Mouse (Mus musculus) right cerebral cortex, adult 18-20 months (tissue): Measurements from ENCODE around the gene Padi2.

ENCODE experiments used
- DNase-seq: peaks from one replicate; pipeline ENCODE4 v3.0.0; 2022; ENCODE audit warnings: mixed read lengths

Gene Padi2

DNA sequence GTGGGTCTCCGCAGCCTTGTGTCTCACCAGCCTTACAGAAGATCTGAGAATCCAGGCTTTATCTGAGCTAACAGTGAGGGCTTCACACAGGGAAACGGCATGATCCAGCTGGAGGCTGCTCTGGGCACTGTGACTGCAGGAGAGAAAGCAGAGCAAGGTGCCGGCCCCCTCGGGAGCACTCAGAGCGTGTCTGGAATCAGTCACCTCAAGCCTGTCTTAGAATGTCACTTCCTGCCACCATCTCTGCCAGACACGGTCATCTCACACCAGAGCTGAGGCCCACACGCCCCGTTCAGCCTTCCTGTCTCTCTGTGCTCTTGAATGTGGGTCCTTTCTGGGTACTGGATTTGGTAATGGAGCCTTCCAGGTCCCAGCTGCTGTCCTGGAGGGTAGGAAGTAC, 19.5 kb downstream of the Padi2 start:
- no peak for DNase-seq

DNA sequence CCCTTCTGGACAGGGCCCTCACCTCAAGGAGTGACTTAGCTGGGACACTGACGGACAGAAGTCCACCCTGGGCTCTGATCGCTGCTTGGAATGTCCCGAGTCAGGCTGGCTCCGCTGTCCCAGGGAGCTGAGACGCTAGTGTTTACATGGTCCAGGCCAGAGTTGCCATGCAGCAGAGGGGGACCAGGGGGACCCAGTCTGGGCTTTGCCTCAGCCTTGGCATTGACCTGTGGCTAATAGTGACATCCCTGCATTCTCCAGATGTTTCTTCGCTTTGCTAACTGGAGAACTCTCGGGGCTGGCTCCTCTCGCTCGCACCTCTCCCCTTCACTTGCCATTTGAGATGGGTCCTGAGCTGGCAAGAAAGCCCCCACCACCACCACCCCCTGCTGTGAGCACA, 22.2 kb downstream of the Padi2 start:
- no peak for DNase-seq

DNA sequence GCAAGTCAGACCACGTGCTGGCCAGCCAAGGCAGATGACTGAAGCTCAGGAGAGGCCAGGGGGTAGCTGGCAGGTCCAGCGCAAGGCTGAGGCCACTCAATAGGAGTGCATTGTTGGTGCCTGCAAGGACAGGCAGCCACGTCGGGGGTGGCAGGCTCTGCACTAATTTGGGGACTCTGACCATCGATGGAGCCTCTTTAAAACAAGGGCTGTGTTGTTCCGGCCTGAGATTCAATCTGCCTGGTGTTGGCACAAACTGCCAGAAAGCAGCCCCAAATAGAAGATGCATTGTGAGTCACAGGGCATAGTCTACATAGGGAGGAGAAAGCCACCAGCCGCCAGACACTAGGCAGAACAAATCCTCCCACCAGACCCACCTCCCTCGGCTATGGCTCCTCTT, 23.6 kb downstream of the Padi2 start:
- peak; percentile 76 for DNase-seq

DNA sequence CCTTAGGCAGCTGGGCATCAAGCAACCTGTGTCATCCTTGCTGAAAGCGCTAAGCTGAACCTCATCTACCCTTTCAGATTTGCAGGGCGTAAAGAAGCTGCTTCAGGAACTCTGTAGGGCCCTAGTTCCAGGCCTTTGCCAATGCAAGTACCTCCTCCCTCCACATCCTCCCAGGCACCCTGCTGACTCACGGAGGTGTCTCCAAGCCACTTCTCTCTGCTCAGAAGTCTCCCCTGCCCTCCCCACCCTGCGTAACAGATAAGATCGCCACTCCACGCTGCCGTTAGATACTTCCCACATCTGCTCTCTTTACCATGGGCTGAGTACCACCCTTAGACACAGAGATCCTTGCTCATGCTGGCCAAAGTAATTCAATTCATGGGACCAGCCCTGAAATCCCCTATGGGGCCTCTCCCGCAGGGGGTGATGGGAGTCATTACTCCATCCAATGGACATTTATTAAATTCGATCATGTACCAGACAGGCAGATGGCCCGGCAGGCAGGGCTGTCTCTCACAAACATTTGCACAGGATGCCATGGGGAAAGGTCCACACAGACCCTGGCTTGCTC, 24.8 kb downstream of the Padi2 start:
- no peak for DNase-seq

DNA sequence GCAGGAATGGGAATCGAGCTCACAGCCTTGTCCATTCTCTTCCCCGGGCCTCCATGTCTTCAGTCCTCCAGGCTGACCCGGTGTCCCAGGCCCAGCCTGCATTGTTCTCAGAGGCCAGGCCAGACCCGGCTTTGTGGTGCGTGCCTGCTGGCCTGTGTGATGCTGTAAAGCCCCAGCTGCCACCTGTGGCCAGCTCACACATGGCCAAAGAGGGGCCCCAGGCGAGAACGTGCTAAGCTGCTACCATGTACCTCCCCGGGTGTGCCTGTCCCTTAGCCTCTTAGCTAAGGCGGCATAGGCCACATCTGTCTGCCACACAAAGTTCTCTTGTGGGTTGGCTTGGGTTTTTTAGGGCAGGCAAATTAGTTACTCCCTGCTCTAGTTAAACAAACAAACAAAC, 29.5 kb downstream of the Padi2 start:
- DNase-seq = no peak

DNA sequence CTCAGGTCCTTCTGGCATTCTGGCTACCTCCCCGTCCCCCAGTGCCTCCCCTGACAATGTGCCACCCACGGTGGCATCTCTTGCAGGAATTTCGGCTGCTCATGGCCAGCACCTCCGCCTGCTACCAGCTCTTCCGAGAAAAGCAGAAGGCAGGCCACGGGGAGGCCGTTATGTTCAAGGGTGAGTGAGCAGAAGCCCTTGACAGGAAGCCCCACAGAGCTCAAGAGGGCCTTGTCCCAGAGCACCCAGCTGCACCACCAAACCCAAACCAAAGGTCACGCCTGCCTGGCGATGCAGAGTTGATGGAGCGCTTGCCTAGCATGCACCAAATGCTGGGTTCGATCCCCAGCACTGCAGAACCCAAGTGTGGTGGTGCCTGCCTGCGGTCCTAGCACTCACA, 38.2 kb downstream of the Padi2 start:
- DNase-seq = no peak

DNA sequence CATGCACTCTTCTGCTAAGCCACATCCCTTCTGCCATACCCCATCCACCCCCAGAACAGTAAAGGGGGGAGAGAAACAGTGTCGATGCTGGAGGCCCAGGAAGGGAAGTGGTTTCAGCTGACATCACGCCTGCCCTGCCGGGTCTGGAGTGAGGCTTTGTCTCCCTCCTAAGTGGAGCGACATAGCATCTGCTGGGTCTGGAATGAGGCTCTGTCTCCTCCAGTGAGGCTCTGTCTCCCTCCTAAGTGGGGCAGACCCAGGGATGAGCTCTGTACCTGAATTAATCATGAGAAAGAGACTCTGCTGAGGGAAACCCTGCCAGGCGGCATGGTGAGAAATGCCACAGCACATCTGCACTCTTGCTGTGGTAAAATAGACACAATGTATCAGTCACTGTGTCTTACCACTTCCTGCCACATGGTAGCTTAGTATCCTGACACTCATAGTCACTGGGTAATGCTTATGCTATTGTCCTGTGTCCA, 38.9 kb downstream of the Padi2 start:
- DNase-seq = no peak

DNA sequence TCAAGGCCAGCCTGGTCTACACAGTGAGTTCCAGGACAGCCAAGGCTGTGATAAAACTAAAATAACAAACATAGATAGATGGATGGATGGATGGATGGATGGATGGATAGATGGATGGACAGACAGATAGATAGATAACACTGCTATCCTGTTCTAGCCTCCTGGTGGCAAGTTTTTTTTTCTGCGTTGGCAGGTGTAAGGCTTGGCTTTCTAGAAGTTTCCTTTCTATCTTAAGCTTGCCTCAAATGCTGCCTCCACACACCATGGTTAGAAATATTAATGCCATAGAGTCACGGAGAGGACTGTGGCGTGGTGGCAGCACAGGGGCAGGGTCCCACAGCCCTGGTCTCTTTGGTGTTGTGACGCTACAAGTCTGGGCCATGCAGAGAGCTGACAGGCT, 39.4 kb downstream of the Padi2 start:
- no peak for DNase-seq

DNA sequence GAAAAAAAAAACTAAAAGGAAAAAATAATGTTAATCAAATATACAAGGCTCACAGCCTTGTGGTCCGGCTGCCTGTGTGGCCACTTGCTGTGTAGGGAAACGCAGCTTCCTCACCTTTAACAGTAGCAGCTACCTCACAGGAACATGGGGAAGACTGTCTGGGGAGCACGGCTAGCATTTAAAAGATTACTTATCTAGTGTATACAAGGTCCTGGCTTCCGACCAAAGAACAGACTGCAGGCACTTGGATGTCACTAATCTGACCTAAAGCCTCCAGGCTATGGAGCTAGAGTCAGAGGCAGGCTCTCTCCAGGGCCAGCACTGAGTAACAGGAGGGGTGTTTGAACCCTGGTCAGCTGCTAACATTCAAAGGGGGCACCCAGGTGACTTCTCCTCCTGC, 39.9 kb downstream of the Padi2 start:
- no peak for DNase-seq

DNA sequence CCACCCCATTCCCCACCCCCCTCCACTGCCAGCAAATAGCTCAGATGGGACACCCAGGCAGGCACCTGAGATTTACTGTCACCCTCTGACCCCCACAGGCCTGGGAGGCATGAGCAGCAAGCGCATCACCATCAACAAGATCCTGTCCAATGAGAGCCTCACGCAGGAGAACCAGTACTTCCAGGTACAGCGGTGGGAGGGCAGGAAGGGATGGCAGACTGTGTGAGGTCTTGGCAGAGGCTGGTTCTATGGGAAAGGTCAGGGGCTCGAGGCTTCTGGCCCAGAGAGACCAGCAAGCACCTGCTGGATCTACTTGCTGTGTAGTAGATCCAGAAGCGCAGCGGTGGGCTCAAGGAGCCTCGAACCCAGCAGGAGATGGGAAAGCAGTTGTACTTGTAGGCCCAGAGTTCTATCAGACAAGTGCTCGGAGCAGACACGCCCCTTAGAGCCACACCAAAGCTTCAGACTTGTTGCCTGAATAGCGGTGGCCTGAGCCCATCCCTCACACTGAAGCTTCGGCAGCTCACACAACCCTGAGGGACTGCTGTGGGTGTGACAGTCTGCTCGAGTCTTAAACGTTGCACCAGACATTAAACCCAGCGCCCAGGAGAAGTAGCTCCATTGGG, 40.5 kb downstream of the Padi2 start:
- no peak for DNase-seq

DNA sequence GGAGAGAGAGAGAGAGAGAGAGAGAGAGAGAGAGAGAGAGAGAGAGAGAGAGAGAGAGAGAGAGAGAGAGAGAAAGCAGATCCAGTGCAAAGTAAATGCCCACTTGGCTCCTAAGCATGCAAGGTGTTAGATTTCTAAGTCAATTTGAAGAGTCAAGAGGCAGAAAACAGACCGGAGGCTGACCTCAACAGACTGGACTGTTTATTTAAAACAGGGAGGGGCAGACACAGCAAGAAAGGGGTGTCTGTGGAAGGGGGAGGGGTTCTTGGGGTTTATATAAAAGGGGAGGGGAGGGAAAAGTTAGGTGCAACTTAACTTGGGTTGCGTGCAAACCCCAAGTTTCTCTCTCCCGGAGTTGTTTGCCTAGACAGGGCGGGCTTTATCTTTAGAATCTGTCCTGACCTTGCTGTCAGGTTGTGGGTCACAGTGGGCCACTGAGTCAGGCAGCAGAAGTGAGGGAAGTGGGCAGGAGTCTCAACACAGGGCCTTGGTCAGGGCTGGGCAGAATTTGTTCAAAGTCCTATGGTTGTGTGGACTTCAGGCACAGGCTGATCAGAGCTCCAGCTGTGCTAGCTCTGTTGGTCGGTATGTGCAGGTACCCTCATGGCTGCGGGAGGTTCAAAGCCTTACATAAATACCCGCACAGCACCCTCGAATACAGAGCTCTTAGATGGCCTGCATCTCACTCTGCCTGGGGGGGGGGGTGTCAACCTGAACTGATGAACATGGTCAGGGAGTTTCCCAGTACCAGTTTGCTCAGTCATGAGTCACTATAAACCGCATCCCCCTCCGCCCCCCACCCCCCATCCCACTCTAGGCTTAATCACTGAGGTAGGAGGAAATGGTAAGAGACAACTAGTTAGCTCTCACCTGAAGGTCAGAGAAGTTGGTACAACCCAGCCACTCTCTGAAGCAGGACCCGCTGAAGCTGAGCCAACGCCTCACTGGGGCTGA, 41.6 kb downstream of the Padi2 start:
- DNase-seq = no peak

DNA sequence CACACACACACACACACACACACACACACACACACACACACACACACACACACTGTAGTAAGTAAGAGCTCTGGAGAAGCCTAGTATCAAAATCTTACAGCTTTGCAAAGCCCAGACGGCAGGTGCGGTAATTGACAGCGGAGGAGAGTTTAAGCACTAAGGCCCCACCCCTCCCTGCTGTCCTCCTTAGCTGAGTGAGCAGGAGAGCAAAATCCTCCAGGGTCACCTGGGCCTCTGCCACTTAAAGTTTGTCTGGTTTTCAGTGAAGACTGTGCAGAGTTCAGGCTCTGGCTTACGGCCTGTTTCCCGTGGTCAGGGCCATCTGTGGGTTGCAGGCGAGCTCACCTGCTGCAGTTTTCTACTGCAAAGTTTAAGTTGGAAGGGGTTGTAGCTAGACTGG, 42.3 kb downstream of the Padi2 start:
- no peak for DNase-seq

DNA sequence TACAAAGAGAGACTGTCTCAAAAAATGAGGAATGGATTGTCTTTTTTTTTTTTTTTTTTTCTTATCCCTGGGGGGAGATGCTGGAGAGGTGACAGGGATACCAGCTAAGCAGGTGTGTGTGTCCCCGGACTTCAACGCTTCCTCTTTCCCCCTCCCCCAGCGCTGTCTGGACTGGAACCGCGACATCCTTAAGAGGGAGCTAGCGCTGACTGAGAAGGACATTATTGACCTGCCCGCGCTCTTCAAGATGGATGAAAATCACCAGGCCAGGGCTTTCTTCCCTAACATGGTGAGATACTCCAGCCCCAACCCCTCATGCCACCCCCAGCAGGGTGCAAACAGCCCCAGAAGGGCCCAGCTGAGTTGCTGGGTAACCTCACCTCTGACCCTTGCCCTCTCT, 42.9 kb downstream of the Padi2 start:
- no peak for DNase-seq

DNA sequence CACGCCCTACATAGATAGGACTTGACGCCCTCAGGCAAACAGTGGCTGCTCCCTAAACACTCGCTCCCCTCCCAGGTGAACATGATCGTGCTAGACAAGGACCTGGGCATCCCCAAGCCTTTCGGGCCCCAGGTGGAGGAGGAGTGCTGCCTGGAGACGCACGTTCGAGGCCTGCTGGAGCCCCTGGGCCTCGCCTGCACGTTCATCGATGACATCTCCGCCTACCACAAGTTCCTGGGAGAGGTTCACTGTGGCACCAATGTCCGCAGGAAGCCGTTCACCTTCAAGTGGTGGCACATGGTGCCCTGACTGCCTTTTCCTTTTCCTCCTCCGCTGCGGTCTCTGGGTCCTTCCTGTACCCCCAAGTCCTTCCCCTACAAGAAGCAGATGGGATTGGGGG, 43.5 kb downstream of the Padi2 start:
- no peak for DNase-seq

DNA sequence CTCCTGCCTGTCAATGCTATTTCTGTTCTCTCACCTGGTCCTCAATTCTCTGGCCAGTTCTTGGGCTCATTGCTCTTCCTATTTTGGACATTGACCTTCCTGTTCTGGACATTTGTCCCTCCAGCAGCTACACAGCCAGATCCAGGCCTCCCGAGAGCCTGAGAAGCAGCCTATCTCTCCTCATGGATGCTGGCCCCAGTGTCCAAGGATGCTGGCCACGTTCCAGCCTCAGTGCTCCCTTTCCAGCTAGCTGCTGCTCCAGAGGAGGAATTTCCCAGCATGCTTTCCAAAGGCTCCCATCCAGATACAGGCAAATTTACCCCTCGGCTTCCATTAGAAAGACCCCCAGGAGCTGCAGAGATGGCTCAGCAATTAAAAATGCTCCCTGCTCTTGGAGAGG, 44.4 kb downstream of the Padi2 start:
- no peak for DNase-seq

DNA sequence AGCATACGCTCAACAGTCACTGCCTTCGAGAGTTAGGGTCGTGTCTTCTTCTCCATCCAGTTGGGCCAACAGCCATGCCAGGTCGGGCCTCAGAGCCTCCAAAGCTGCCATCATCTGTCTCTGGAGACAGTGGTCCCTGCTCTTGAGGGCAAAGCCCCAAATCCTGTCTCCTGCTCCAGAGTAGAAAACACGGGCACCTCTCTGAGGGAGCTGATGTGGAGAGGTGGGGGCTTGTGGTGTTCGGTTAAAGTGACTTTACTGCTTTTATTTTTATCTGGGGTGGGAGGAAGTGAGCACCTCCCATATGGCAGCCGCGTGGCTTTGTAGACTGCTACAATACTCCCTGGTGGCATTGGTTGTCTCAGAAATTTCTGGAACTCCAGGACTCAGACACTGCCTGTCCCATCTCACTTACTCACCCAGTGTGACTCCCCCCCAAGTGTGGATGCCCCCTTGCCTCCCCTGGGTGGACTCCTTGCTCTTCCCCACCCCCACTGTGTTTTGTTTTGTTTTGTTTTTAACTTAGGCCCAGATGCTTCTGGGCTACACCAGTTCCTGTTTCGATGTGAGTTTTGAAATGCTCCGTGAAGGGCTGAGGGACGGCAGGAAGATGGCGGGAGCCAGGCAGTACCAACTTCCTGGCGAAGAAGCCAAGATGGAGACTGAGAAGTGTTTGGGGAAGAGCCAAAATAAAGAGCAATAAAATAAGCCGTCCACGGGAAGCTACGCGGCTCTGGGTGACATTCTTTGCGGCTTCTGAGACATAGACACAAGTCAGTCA, 45.9 kb downstream of the Padi2 start:
- no peak for DNase-seq

DNA sequence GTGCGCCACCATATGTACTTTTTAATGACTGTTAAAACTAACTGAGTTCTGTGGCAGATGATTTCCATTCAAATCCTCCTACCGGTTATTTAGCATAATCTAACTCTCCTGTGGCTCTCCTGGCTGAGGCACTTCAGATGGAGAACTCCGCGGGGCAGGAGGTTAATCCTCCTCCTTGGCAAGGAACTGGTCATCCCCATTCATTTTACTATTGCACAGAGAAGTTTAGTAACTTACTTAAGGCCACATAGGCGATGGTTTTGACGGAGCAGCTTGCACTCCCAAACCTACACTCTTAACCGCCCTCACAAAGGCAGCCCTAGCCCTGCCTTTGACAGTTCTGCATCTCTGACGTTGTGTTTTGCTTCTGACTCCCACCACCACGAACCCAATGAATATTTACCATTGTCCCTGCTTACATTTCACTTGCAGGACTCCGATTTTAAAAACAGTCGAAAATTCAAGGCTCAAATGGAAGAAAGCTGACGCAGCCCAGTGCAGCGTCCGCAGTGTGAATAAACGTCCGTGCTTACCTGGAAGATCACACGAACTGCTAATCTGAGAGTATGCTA, 51.1 kb downstream of the Padi2 start:
- DNase-seq = no peak

DNA sequence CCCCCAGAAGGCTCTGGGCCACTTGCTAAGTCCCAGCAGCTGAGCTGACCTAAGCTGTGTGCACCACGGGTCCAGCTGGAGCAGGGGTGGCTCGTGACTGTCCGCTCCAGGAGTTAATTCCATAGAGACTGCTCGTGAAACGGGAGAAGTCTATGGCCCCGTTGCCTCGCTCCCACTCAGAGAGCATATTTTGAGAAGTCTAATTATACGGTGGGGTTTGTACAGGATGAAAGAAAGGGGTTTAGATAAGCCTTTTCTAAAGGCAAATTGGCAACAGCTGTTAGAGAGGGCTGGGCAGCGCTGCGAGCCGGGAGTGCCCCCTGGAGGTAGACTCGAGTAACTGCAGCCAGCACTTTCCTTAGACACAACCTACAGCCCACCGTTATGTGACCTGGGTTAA, 51.6 kb downstream of the Padi2 start:
- peak; percentile 79 for DNase-seq

DNA sequence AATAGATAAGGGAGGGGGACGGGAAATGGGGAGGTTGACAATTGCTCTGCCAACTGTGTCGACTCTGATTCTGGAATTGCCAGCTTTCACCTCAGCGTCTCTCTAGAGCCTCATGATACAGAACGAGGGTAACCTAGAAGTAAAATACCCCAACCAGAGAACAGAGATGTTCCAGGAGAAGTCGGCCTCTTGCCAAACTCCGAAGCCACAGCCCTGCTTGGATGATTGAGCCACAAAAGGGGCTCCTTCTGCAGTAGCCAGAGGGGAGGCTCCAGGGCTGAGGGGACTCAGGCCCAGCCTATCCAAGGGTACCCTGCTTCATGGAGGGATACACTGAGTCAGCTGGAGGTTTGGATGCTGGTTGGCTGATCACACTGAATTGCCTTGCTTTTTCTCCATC, 52.2 kb downstream of the Padi2 start:
- DNase-seq = no peak

DNA sequence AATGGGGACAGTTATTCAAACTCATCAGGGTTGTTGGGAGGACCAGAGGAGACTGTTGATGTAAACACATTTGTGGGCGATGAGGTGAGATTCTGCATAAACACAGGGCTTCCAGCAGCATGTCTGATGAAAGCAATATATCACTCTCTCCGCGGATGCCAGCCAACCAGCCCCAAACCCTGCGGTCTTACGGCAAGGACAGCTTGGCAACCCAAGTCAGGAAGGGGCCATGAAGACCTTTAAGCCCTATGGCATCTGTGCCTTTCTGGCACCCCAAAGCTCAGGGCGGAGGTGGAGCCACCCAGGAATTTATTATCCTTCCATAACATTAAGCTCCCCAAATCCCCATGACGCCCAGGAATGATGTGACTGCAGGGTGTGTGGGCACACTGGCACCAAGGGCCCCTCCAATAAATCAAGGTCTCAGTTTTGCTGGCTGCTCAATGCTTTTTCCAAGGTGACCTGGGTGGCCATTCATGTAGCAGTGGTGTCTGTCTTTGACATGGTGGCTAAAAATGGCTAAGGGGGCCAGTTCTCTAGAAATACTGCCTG, 53.1 kb downstream of the Padi2 start:
- DNase-seq = no peak

DNA sequence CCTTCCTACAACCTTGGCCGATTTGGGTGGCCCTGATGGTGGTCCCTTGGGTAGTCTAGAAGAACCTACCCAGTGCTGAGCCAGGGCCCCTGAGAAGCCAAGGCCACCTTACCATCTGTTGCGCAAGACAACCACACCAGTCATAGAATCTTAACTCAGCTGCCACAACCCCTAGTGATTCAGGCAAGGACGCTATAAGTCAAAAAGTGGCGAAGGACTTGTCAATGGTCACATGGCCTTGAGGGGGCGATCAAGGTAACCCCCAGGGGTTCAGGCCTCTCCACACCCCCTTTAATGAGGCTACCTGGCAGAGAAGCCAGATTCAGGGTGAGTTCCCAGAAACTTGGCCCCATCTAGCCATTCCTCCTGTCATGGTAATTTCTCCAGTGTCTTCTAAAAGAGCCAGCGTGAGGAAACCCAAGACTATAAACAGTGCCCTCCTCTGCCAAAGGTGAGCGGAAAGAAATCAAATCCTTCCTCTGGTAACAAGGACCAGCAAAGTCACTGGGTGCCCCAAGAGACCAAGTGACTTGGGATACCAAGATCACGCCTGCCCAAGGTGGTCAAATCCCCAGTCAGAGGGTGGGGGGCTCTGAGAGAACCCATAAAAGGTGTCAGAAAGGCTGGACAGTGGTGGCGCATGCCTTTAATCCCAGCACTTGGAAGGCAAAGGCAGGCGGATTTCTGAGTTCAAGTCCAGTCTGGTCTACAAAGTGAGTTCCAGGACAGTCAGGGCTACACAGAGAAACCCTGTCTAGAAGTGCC, 53.8 kb downstream of the Padi2 start:
- DNase-seq = no peak
